In genomic region chr4:115575776-115576175, GRCm38 (mm10) we compare ENCODE assay signal across 26 mouse cellular contexts. TPM values are rescaled to one million over a fixed set of nuclear protein-coding genes. Genes with fewer than 3 reads are reported as not detected.
DNase-seq lines count a peak whose midpoint lies in the region; ATAC-seq and TF ChIP-seq lines count a peak whose summit lies in the region.
"Had no signal": no experiment of that assay in that cellular context is flagged by ENCODE, and none has a peak within 500 bp of the region (broad histone marks: within the 10 kb centered on the region; RNA-seq: fewer than 3 reads in every experiment).

No protein-coding gene starts in this region.

- H3K27me3 ChIP-seq in lung, embryonic 16.5 days (ENCODE audit: control insufficient read depth, insufficient read depth, low read depth, low read length) = no peaks in the 10 kb centered on the region
- H3K27me3 ChIP-seq: forebrain, embryonic 15.5 days; heart, embryonic 15.5 days had no signal

- H3K4me3 ChIP-seq in lung, embryonic 16.5 days (ENCODE audit: low read length) = no peak overlapping the region
- H3K4me3 ChIP-seq in layer of hippocampus, adult 2 months = no peak overlapping the region
- H3K4me3 ChIP-seq: embryonic facial prominence, embryonic 10.5 days; forebrain, embryonic 10.5 days; forebrain, embryonic 15.5 days; heart, embryonic 15.5 days; hindbrain, embryonic 10.5 days had no signal

- H3K4me2 ChIP-seq in lung, embryonic 16.5 days (ENCODE audit: low read depth, low read length) = no peak overlapping the region
- H3K4me2 ChIP-seq: forebrain, embryonic 15.5 days; heart, embryonic 11.5 days; heart, embryonic 15.5 days; hindbrain, embryonic 14.5 days had no signal

- TF ChIP-seq CTCF in layer of hippocampus, adult 2 months (conservative IDR thresholded peaks at IDR 0.05) = no peak

- no peak overlapping the region for H3K9ac ChIP-seq in lung, embryonic 16.5 days (ENCODE audit: low read length)
- H3K9ac ChIP-seq: forebrain, embryonic 15.5 days; heart, embryonic 15.5 days; hindbrain, embryonic 14.5 days had no signal

- H3K4me1 ChIP-seq in lung, embryonic 16.5 days (replicated peaks; ENCODE audit: control insufficient read depth, insufficient read depth, low read length) = no peaks in the 10 kb centered on the region
- H3K4me1 ChIP-seq: embryonic facial prominence, embryonic 10.5 days; forebrain, embryonic 10.5 days; forebrain, embryonic 15.5 days; heart, embryonic 15.5 days; hindbrain, embryonic 10.5 days had no signal

- WGBS in lung, embryonic 16.5 days = 51% methylated on average over 2 of the region's 2 CpGs

- no peak overlapping the region for H3K27ac ChIP-seq in lung, embryonic 16.5 days (ENCODE audit: low read length)
- H3K27ac ChIP-seq in layer of hippocampus, adult 2 months = no peak overlapping the region
- H3K27ac ChIP-seq: embryonic facial prominence, embryonic 10.5 days; forebrain, embryonic 10.5 days; forebrain, embryonic 15.5 days; heart, embryonic 15.5 days; hindbrain, embryonic 10.5 days; hindbrain, embryonic 14.5 days had no signal

- H3K36me3 ChIP-seq in lung, embryonic 16.5 days (ENCODE audit: control insufficient read depth, insufficient read depth, low read length) = no peaks in the 10 kb centered on the region
- H3K36me3 ChIP-seq: embryonic facial prominence, embryonic 10.5 days; forebrain, embryonic 10.5 days; forebrain, embryonic 15.5 days; G1E; heart, embryonic 15.5 days; hindbrain, embryonic 10.5 days had no signal

- peak; percentile 85 for ATAC-seq in lung, embryonic 16.5 days (ENCODE audit: low read depth)
- ATAC-seq: CD4-positive, CD25-positive, alpha-beta regulatory T cell, adult 4 months; forebrain, embryonic 15.5 days had no signal

- H3K9me3 ChIP-seq in lung, embryonic 16.5 days (ENCODE audit: control insufficient read depth, low read length) = no peaks in the 10 kb centered on the region
- H3K9me3 ChIP-seq: embryonic facial prominence, embryonic 10.5 days; forebrain, embryonic 10.5 days; forebrain, embryonic 15.5 days; G1E; heart, embryonic 15.5 days; hindbrain, embryonic 10.5 days had no signal

- peak; percentile 25 for DNase-seq in adrenal gland, postnatal 10 days
- DNase-seq in adrenal gland, adult 2 months = no peak
- DNase-seq in lung, adult 18-20 months = peak; percentile 49 to 76
- DNase-seq in lung, postnatal 25 days (ENCODE audit: low spot score) = peak; percentile 67
- no peak for DNase-seq in layer of hippocampus, adult 2 months (ENCODE audit: low spot score in 2 of 2)
- no peak for DNase-seq in thymus, adult 18-20 months
- DNase-seq in kidney, postnatal 36 days = no peak
- DNase-seq: B cell, adult 2 months; cerebellum, adult 2 months; cerebellum, postnatal 10 days; gastrocnemius, postnatal 36 days; heart, postnatal 14 days had no signal

RNA-seq across cellular contexts. Expression of gene Cyp4a31, which starts 12.3 kb away (rescaled TPM):
- 10 to 100 TPM in 1 of 2 experiments, 1 to 10 TPM in 1; 8.0 to 23.2 TPM for total RNA-seq in adrenal gland, postnatal 10 days (2021)
- not detected for total RNA-seq in adrenal gland, adult 2 months (2021)
- not detected in 2 replicates for polyA plus RNA-seq in adrenal gland, adult 2 months (2012; rRNA removed)
- polyA plus RNA-seq in lung, embryonic 16.5 days (2015; fragmentation: Nextera tagmentation; extraction: Ambion mirVana) = not detected in 2 replicates
- not detected for total RNA-seq in layer of hippocampus, adult 2 months (2021)
- total RNA-seq: adrenal gland, postnatal 36 days; G1E; gastrocnemius, adult 8-10 months; gastrocnemius, postnatal 36 days; heart, adult 18-20 months; heart, postnatal 14 days had no signal
- polyA plus RNA-seq: CD4-positive, CD25-positive, alpha-beta regulatory T cell, adult 4 months; cerebellum, adult 2 months; embryonic facial prominence, embryonic 10.5 days; embryonic facial prominence, embryonic 14.5 days; forebrain, embryonic 10.5 days; forebrain, embryonic 15.5 days; G1E; heart, embryonic 11.5 days; heart, embryonic 15.5 days; hindbrain, embryonic 10.5 days; hindbrain, embryonic 14.5 days had no signal

RNA-seq across cellular contexts. Expression of gene Cyp4a32, which starts 25.0 kb away (rescaled TPM):
- total RNA-seq in adrenal gland, postnatal 10 days (2021) = 10 to 100 TPM in 1 of 2 experiments, 1 to 10 TPM in 1; 4.4 to 17.8 TPM
- total RNA-seq in adrenal gland, adult 2 months (2021) = under 1 TPM; 0.21 to 0.98 TPM
- not detected in 2 replicates for polyA plus RNA-seq in adrenal gland, adult 2 months (2012; rRNA removed)
- not detected in 2 replicates for polyA plus RNA-seq in lung, embryonic 16.5 days (2015; fragmentation: Nextera tagmentation; extraction: Ambion mirVana)
- not detected for total RNA-seq in layer of hippocampus, adult 2 months (2021)
- total RNA-seq: adrenal gland, postnatal 36 days; gastrocnemius, adult 8-10 months; gastrocnemius, postnatal 36 days; heart, adult 18-20 months; heart, postnatal 14 days had no signal
- polyA plus RNA-seq: CD4-positive, CD25-positive, alpha-beta regulatory T cell, adult 4 months; cerebellum, adult 2 months; embryonic facial prominence, embryonic 10.5 days; embryonic facial prominence, embryonic 14.5 days; forebrain, embryonic 10.5 days; forebrain, embryonic 15.5 days; G1E; heart, embryonic 11.5 days; heart, embryonic 15.5 days; hindbrain, embryonic 10.5 days; hindbrain, embryonic 14.5 days had no signal

RNA-seq across cellular contexts. Expression of gene Cyp4a10, which starts 57.7 kb away (rescaled TPM):
- total RNA-seq in adrenal gland, postnatal 10 days (2021) = 10 to 100 TPM in 1 of 2 experiments, 1 to 10 TPM in 1; 4.9 to 18.3 TPM
- 1 to 10 TPM in 1 of 2 experiments, under 1 TPM in 1; 0.17 to 2.6 TPM for total RNA-seq in adrenal gland, adult 2 months (2021)
- 0.12 TPM in 1 of 2 replicates, not detected in the other for polyA plus RNA-seq in adrenal gland, adult 2 months (2012; rRNA removed)
- polyA plus RNA-seq in lung, embryonic 16.5 days (2015; fragmentation: Nextera tagmentation; extraction: Ambion mirVana) = not detected in 2 replicates
- total RNA-seq in layer of hippocampus, adult 2 months (2021) = not detected
- total RNA-seq: heart, adult 18-20 months had no signal
- polyA plus RNA-seq: CD4-positive, CD25-positive, alpha-beta regulatory T cell, adult 4 months; cerebellum, adult 2 months; embryonic facial prominence, embryonic 10.5 days; embryonic facial prominence, embryonic 14.5 days; forebrain, embryonic 10.5 days; forebrain, embryonic 15.5 days; G1E; heart, embryonic 11.5 days; heart, embryonic 15.5 days; hindbrain, embryonic 10.5 days; hindbrain, embryonic 14.5 days had no signal

Comparison
In these comparisons a context has a peak if more than half of its experiments do, and no peak if none do; other contexts are left out.
1. DNase-seq: peak in adrenal gland, postnatal 10 days (single experiment), lung, adult 18-20 months (2 of 2) and lung, postnatal 25 days (single experiment); none in adrenal gland, adult 2 months (single experiment), layer of hippocampus, adult 2 months (0 of 2), thymus, adult 18-20 months (0 of 2) and kidney, postnatal 36 days (0 of 2).
2. RNA of gene Cyp4a31, which starts 12.3 kb away (total RNA-seq): 8.0 to 23.2 TPM in adrenal gland, postnatal 10 days; not detected in adrenal gland, adult 2 months and not detected in layer of hippocampus, adult 2 months; every median in the first group is over 4 times any median in the second.